Mouse (Mus musculus) left cerebral cortex, adult 8-10 months (tissue): ENCODE measurements around the gene Gm3402. TPM values are rescaled to one million over a fixed set of nuclear protein-coding genes. Genes with fewer than 3 reads are reported as not detected.
"Not testable (repeated sequence)": the region's sequence is repeated elsewhere in the genome, so short reads cannot be mapped to it uniquely, and the experiment has no call there.

Experiments used
- DNase-seq, 2 experiments: peaks; one replicate each; pipeline ENCODE4 v3.0.0; 2022; ENCODE audit warnings: low spot score in 2 of 2
- total RNA-seq, 4 experiments: library from RNA; stranded (reverse); gene quantifications; 2 replicates each; pipeline ENCODE4 v1.2.4; 2022

The Gm3402 gene
- not detected for total RNA-seq

DNA sequence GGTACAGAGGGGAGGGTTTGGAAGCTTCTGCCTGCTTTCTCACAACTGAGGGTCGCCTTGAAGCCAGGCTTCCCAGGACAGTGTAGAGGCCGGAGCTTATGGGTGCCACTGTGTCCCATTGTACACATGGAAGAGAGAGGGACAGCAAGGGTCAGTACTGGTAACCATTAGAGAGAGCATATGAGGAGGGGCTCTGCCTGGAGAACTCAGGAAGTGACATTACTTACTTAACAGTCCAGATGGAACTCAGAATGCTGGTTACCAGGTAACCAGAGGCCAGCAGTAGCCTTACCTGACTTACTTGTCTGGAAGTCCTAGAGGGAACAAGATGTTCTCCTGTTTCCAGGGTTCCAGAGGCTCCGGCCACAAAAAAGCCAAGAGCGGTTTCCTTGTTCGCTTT lies at the start of gene Gm3402:
Gene Gm3402 (plus strand): TSS at position 301 of the 400 bp plus-strand sequence.
- DNase-seq: not testable (repeated sequence)

- DNase-seq: no peak
These were observed 47.3 kb upstream of the Gm3402 start for GRCm38 (mm10) chr5:146466663-146467062.

DNA sequence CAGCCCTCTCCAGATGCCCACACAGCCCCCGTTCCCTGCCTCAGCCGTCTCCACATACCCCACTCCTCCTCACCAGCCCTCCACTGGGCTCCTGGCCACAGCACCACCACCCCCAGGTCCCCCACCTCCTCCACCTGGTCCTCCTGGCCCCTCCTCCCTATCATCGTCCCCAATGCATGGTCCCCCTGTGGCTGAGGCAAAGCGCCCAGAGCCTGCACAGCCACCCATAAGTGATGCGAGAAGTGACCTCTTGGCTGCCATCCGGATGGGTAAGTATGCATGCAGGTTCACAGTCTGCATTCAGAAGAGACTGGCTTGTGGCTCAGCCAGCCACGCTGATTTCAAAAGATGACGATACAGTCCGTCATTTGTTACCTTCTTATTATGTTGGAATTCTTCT lies 45.6 kb upstream of the Gm3402 start:
- DNase-seq: no peak

- DNase-seq: no peak
These were observed 43.1 kb upstream of the Gm3402 start for GRCm38 (mm10) chr5:146470821-146471220.

DNA sequence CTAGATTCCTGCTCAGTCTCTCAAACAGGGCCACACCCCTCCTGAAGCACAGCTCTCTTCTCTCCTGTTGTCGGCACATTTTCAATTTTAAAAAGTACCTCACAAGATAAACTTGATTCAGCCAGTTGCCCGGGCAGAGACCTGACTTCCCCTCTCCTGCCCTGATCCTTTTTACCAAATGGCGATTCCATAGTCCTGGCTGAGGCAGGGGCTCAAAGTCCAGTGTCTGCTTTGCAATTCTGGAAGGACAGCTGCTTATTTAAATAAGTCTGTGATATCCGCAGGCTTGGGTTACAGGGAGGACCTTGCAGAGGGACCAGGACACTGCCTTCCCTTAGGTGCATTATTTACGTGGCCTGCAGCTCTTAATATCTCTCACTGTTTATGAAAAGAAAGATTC lies 42.6 kb upstream of the Gm3402 start:
- DNase-seq: no peak

DNA sequence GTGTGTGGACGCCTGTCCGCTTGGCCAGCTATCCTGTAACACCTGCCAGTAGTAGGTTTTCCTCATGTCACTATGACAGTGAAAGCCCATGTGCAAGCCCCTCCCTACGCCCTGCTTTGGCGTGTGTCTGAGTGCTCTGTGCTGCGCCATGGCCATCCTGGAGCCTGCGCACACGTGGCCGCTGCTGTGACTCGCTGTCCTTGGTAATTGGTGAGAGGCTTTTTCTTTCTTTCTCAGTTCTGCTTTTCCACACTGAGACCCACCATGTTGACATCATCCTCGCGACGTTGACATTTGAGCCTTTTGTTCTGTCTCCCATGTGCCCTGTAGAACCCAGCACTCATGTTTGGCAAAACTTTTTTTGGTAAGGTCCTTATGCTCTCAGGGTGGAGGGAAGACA lies 42.1 kb upstream of the Gm3402 start:
- DNase-seq: no peak

GRCm38 (mm10) chr5:146479564-146479963 lies 34.4 kb upstream of the Gm3402 start:
- peak in 1 of 2 experiments; percentile 34 for DNase-seq

DNA sequence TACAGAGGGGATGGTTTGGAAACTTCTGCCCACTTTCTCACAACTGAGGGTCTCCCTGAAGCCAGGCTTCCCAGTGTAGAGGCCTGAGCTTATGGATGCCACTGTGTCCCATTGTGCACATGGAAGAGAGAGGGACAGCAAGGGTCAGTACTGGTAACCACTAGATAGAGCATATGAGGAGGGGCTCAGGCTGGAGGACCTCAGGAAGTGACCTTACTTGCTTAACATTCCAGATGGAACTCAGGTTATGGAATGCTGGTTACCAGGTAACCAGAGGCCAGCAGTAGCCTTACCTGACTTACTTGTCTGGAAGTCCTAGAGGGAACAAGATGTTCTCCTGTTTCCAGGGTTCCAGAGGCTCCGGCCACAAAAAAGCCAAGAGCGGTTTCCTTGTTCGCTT lies 32.3 kb upstream of the Gm3402 start, which contains the start of gene Gm6408:
Gene Gm6408 (plus strand): TSS at position 301 of the 400 bp plus-strand sequence.
- not testable (repeated sequence) for DNase-seq

- DNase-seq: peak in 1 of 2 experiments; percentile 24
These were observed 25.0 kb upstream of the Gm3402 start for GRCm38 (mm10) chr5:146488959-146489358.

DNA sequence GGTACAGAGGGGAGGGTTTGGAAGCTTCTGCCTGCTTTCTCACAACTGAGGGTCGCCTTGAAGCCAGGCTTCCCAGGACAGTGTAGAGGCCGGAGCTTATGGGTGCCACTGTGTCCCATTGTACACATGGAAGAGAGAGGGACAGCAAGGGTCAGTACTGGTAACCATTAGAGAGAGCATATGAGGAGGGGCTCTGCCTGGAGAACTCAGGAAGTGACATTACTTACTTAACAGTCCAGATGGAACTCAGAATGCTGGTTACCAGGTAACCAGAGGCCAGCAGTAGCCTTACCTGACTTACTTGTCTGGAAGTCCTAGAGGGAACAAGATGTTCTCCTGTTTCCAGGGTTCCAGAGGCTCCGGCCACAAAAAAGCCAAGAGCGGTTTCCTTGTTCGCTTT lies 22.9 kb upstream of the Gm3402 start, which contains the start of gene Gm6370:
Gene Gm6370 (plus strand): TSS at position 301 of the 400 bp plus-strand sequence.
- DNase-seq: not testable (repeated sequence)

- DNase-seq: not testable (repeated sequence)
These were observed 11.8 kb upstream of the Gm3402 start, which contains the start of gene 4930449I24Rik for GRCm38 (mm10) chr5:146502099-146502498. 4930449I24Rik (plus strand) TSS chr5:146502399.

- DNase-seq: not testable (repeated sequence)
These were observed 11.6 kb downstream of the Gm3402 start, which contains the start of gene Gm3404 for GRCm38 (mm10) chr5:146525501-146525900. Gm3404 (plus strand) TSS chr5:146525801.

- not testable (repeated sequence) for DNase-seq
These were observed 23.4 kb downstream of the Gm3402 start, which contains the start of gene Gm3409 for GRCm38 (mm10) chr5:146537347-146537746. Gm3409 (plus strand) TSS chr5:146537647.

DNA sequence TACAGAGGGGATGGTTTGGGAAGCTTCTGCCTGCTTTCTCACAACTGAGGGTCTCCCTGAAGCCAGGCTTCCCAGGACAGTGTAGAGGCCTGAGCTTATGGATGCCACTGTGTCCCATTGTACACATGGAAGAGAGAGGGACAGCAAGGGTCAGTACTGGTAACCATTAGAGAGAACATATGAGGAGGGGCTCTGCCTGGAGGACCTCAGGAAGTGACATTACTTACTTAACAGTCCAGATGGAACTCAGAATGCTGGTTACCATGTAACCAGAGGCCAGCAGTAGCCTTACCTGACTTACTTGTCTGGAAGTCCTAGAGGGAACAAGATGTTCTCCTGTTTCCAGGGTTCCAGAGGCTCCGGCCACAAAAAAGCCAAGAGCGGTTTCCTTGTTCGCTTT lies 41.9 kb downstream of the Gm3402 start, which contains the start of gene Gm3415:
Gene Gm3415 (plus strand): TSS at position 301 of the 400 bp plus-strand sequence.
- DNase-seq: not testable (repeated sequence)

GRCm38 (mm10) chr5:146564259-146564658 lies 50.3 kb downstream of the Gm3402 start:
- no peak for DNase-seq

Other genes with a start within 250 kb of the Gm3402 start
- gene Wasf3, start 129.1 kb upstream of the Gm3402 start, total RNA-seq: 10 to 100 TPM; 88.1 to 97.5 (median 90.3) TPM
- gene Gm6408, start 32.2 kb upstream of the Gm3402 start, total RNA-seq: not detected
- gene Gm6370, start 22.8 kb upstream of the Gm3402 start, total RNA-seq: not detected
- not detected for gene 4930449I24Rik, start 11.7 kb upstream of the Gm3402 start, total RNA-seq
- not detected for gene Gm3404, start 11.7 kb downstream of the Gm3402 start, total RNA-seq
- not detected for gene Gm3409, start 23.5 kb downstream of the Gm3402 start, total RNA-seq
- gene Gm3415, start 42.0 kb downstream of the Gm3402 start, total RNA-seq: not detected
- gene Gpr12, start 71.1 kb downstream of the Gm3402 start, total RNA-seq: 10 to 100 TPM; 32.3 to 35.0 (median 32.8) TPM